Mouse (Mus musculus): ENCODE data around the gene Irx3. TPM values are rescaled to one million over a fixed set of nuclear protein-coding genes. Genes with fewer than 3 reads are reported as not detected.

The Irx3 gene
- not detected in 2 replicates for polyA plus RNA-seq (2015; fragmentation: Nextera tagmentation; extraction: Ambion mirVana)

DNA sequence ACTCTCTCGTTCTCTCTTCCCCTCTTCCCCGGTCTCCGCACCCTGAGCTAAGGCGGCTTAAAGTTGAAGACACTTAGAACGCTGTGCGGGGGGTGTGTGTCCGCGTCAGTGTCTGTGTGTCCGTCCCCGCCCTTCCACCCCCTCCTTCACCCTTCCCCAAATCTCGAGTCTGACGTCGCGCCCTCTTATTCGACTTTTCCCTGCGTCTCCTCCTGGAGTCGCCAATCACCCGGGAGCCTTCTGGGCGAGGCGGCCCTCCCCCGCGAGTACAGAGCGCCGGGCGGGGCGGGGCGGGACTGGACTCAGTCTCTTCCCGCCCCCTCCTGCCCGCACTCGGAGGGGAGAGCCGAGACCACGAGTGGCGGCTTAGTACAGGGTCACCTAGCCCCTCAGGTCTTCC, at the start of gene Irx3:
Gene Irx3 (minus strand): TSS at position 229 of the 400 bp plus-strand sequence.
- Histone ChIP-seq H3K27me3 (ENCODE audit: insufficient read depth, low read length) (peaks cover 99% of the 10 kb centered on the region), H3K9ac (replicated peaks) (0 out of 2 replicates have a peak within 1 kb of the TSS, but pooled peaks have one; percentile 26), H3K4me1 (ENCODE audit: insufficient read depth) (peaks cover 20% of the 10 kb centered on the region), H3K4me3 (ENCODE audit: low read depth, low read length) (peak within 1 kb of the TSS; percentile 46), H3K4me2 (ENCODE audit: low read depth, low read length) (peak within 1 kb of the TSS; percentile 78), H3K9me3 (ENCODE audit: low read length) (no peaks in the 10 kb centered on the region), H3K36me3 (replicated peaks; ENCODE audit: insufficient read depth, low read length) (no peaks in the 10 kb centered on the region), H3K27ac (ENCODE audit: low read depth) (no peak within 1 kb of the TSS)
- 1% methylated on average over 32 of the region's 33 CpGs for WGBS (ENCODE audit: insufficient replicate concordance)
- peak; percentile 52 for DNase-seq
- TF ChIP-seq EP300 (IDR thresholded peaks at IDR 0.05; ENCODE audit: low read depth), result no peak
- TF ChIP-seq CTCF (IDR thresholded peaks at IDR 0.05; ENCODE audit: low read depth), result no peak
- ATAC-seq, result peak; percentile 45

DNA sequence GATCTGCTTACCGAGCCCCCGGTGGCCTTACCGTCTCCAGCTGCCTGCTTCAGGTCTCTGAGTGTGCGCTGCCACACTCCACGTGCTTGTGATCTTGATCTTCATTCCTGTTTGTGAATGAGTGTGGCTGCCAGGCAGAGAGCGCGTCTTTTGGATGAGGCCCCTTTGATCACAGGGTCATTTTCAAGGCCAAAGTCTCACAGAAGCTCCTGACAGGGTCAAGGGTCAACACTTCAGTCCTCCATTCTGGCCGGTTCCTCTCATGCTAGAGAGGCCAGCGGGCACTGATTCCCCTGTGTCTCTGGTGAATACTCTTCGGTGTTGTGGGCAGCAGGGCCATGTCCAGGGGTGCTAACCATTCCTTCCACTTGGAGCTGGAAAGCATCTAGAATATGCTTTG, 49.5 kb upstream of the Irx3 start:
- Histone ChIP-seq H3K4me3 (ENCODE audit: low read depth, low read length) (no peak overlapping the region), H3K27ac (ENCODE audit: low read depth) (no peak overlapping the region), H3K27me3 (ENCODE audit: insufficient read depth, low read length) (no peaks in the 10 kb centered on the region), H3K9ac (replicated peaks) (no peak overlapping the region), H3K4me1 (ENCODE audit: insufficient read depth) (no peaks in the 10 kb centered on the region), H3K36me3 (replicated peaks; ENCODE audit: insufficient read depth, low read length) (no peaks in the 10 kb centered on the region), H3K9me3 (ENCODE audit: low read length) (no peaks in the 10 kb centered on the region), H3K4me2 (ENCODE audit: low read depth, low read length) (no peak overlapping the region)
- 60% methylated on average over 10 of the region's 10 CpGs for WGBS (ENCODE audit: insufficient replicate concordance)
- DNase-seq (no peak), ATAC-seq (no peak)
- TF ChIP-seq CTCF (IDR thresholded peaks at IDR 0.05; ENCODE audit: low read depth), result no peak

DNA sequence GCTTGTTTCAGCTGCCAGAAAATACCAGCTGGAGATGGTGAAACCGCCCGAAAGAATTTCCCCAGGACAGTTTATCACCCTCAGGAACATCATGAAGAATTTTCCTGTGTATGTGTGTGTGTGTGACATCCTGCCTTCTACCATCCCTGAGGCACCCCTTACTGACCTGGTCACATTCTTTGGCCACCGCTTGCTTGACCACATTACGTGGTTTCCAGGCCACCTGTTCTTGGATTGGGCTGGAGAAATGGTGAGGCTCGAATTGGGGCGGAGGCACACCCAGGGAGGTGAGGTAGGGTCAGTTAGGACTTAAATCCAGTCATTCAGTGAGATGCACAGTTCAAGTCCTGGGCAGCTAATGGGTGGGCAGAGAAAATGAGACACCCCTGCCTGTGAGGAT, 48.1 kb upstream of the Irx3 start:
- Histone ChIP-seq H3K9ac (replicated peaks) (no peak overlapping the region), H3K4me1 (ENCODE audit: insufficient read depth) (no peaks in the 10 kb centered on the region), H3K36me3 (replicated peaks; ENCODE audit: insufficient read depth, low read length) (no peaks in the 10 kb centered on the region), H3K27ac (ENCODE audit: low read depth) (no peak overlapping the region), H3K4me2 (ENCODE audit: low read depth, low read length) (no peak overlapping the region), H3K4me3 (ENCODE audit: low read depth, low read length) (no peak overlapping the region), H3K9me3 (ENCODE audit: low read length) (no peaks in the 10 kb centered on the region), H3K27me3 (ENCODE audit: insufficient read depth, low read length) (no peaks in the 10 kb centered on the region)
- ATAC-seq (no peak), DNase-seq (no peak)
- 82% methylated on average over 6 of the region's 6 CpGs for WGBS (ENCODE audit: insufficient replicate concordance)
- TF ChIP-seq EP300 (IDR thresholded peaks at IDR 0.05; ENCODE audit: low read depth) (no peak), CTCF (IDR thresholded peaks at IDR 0.05; ENCODE audit: low read depth) (no peak)

DNA sequence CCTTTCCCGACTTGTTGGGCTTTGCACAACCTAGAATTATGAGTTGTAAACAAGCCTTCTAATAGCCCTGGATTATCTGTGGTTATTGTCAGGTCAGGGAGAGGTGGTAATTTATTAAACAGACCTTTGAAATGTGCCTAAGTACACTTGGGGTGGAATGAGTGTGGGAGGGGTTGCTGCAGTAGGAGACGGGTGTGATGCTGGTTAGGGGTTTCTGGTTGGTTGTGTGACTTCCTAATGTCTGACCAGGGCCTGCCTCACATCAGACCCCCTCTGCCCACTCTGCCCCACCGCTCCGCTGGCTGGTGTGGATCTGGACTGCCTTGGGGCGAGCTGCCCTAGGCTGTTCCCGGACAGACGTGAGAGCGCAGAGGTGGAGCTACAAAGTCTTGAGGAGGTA, 47.7 kb upstream of the Irx3 start:
- Histone ChIP-seq H3K36me3 (replicated peaks; ENCODE audit: insufficient read depth, low read length) (no peaks in the 10 kb centered on the region), H3K9me3 (ENCODE audit: low read length) (no peaks in the 10 kb centered on the region), H3K27me3 (ENCODE audit: insufficient read depth, low read length) (no peaks in the 10 kb centered on the region), H3K27ac (ENCODE audit: low read depth) (no peak overlapping the region), H3K9ac (replicated peaks) (no peak overlapping the region), H3K4me1 (ENCODE audit: insufficient read depth) (no peaks in the 10 kb centered on the region), H3K4me2 (ENCODE audit: low read depth, low read length) (no peak overlapping the region), H3K4me3 (ENCODE audit: low read depth, low read length) (no peak overlapping the region)
- ATAC-seq (no peak), DNase-seq (no peak)
- TF ChIP-seq EP300 (IDR thresholded peaks at IDR 0.05; ENCODE audit: low read depth) (no peak), CTCF (IDR thresholded peaks at IDR 0.05; ENCODE audit: low read depth) (no peak)
- 78% methylated on average over 8 of the region's 8 CpGs for WGBS (ENCODE audit: insufficient replicate concordance)

DNA sequence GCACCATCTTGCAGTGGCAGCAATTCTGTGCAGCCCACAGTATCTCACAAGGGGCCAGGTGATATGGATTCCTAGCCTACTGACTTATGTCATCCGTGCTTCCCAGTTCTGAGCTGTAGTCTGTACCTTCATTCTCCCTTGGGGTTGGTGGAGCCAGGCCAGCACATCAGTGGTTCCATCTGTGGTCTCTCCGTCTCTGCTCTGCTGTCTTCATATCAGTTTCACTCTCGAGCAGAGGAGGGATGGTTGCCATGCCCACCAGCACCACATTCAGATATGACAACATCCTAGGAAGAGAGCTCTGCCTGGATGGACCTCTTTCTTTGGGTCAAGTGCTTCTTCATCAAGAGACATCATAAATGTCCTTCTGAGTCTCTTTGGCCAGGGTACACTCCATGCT, 43.8 kb upstream of the Irx3 start:
- DNase-seq (no peak), ATAC-seq (no peak)
- Histone ChIP-seq H3K27ac (ENCODE audit: low read depth) (no peak overlapping the region), H3K9me3 (ENCODE audit: low read length) (no peaks in the 10 kb centered on the region), H3K9ac (replicated peaks) (no peak overlapping the region), H3K4me1 (ENCODE audit: insufficient read depth) (no peaks in the 10 kb centered on the region), H3K4me2 (ENCODE audit: low read depth, low read length) (no peak overlapping the region), H3K4me3 (ENCODE audit: low read depth, low read length) (no peak overlapping the region), H3K27me3 (ENCODE audit: insufficient read depth, low read length) (no peaks in the 10 kb centered on the region), H3K36me3 (replicated peaks; ENCODE audit: insufficient read depth, low read length) (no peaks in the 10 kb centered on the region)
- 58% methylated on average over 3 of the region's 3 CpGs for WGBS (ENCODE audit: insufficient replicate concordance)
- TF ChIP-seq EP300 (IDR thresholded peaks at IDR 0.05; ENCODE audit: low read depth), result no peak

DNA sequence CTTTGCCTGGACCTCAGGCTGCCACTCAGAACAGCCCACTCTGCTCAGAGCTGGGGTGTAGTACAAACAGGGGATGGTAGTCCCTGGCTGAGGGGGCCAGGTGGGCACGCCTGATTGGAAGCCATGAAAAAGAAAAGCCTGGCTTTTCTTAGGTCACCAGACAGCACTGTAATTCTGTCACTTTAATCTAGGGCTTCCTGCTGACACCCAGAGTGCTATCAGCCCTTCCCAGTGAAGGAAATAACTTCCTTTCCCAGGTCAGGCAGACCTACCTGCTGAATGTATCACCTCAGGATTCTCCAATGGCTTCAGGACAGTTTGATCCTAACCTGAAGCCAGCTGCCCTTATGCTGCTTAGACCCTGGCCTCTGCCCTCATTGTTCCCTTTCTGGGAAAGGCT, 35.3 kb upstream of the Irx3 start:
- ATAC-seq (no peak), DNase-seq (no peak)
- no peaks in the 10 kb centered on the region for H3K36me3 ChIP-seq (replicated peaks; ENCODE audit: insufficient read depth, low read length)
- no peaks in the 10 kb centered on the region for H3K4me1 ChIP-seq (ENCODE audit: insufficient read depth)
- H3K27me3 ChIP-seq (ENCODE audit: insufficient read depth, low read length), result 0 out of 2 replicates have a peak, but pooled peaks cover 9% of the 10 kb centered on the region
- no peak overlapping the region for H3K4me2 ChIP-seq (ENCODE audit: low read depth, low read length)
- H3K27ac ChIP-seq (ENCODE audit: low read depth), result no peak overlapping the region
- H3K9ac ChIP-seq (replicated peaks), result no peak overlapping the region
- TF ChIP-seq CTCF (IDR thresholded peaks at IDR 0.05; ENCODE audit: low read depth), result no peak
- TF ChIP-seq EP300 (IDR thresholded peaks at IDR 0.05; ENCODE audit: low read depth), result no peak
- no peaks in the 10 kb centered on the region for H3K9me3 ChIP-seq (ENCODE audit: low read length)
- WGBS (ENCODE audit: insufficient replicate concordance), result 25% methylated on average over 1 of the region's 1 CpGs
- H3K4me3 ChIP-seq (ENCODE audit: low read depth, low read length), result no peak overlapping the region

DNA sequence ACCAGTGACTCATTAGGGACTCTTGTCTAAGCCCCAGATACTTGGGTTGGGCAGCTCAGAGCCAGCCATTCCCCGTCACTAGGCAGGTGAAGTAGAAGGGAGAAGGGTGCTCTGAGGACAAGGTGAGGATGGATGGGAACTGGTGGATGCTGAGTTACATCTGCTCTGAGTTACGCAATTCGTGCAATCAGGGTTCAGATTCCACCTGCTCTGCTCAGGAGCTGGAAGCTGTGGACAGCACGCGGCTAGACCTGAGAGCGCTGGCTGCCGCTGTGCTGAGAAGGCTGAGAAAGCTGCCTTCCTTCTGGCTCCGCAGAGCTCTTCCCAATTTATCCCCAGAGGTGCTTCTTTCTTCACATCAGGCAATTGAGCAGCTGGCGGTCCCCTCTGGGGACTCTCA, 34.8 kb upstream of the Irx3 start:
- 43% methylated on average over 9 of the region's 9 CpGs for WGBS (ENCODE audit: insufficient replicate concordance)
- no peaks in the 10 kb centered on the region for H3K4me1 ChIP-seq (ENCODE audit: insufficient read depth)
- H3K27ac ChIP-seq (ENCODE audit: low read depth), result no peak overlapping the region
- ATAC-seq, result peak; percentile 56
- H3K36me3 ChIP-seq (replicated peaks; ENCODE audit: insufficient read depth, low read length), result no peaks in the 10 kb centered on the region
- TF ChIP-seq CTCF (IDR thresholded peaks at IDR 0.05; ENCODE audit: low read depth) (no peak), EP300 (IDR thresholded peaks at IDR 0.05; ENCODE audit: low read depth) (no peak)
- peak; percentile 28 for DNase-seq
- no peak overlapping the region for H3K4me2 ChIP-seq (ENCODE audit: low read depth, low read length)
- H3K9me3 ChIP-seq (ENCODE audit: low read length), result no peaks in the 10 kb centered on the region
- no peak overlapping the region for H3K4me3 ChIP-seq (ENCODE audit: low read depth, low read length)
- H3K27me3 ChIP-seq (ENCODE audit: insufficient read depth, low read length), result 0 out of 2 replicates have a peak, but pooled peaks cover 9% of the 10 kb centered on the region
- H3K9ac ChIP-seq (replicated peaks), result no peak overlapping the region

Data from liver, postnatal 0 days (tissue).